Mouse (Mus musculus): ENCODE results near the gene Chmp3.

GRCm38 (mm10) chr6:71621551-71621950, 78.0 kb downstream of the Chmp3 start:
- TF ChIP-seq CTCF (IDR thresholded peaks at IDR 0.05; ENCODE audit: control insufficient read depth, insufficient read depth, insufficient read length) (no peak), USF1 (IDR thresholded peaks at IDR 0.05; ENCODE audit: low read depth) (no peak), CEBPB (IDR thresholded peaks at IDR 0.05; ENCODE audit: low read depth) (no peak), MAX (IDR thresholded peaks at IDR 0.05) (no peak)

Data from C2C12 (cell line).